Mouse (Mus musculus): ENCODE results near the gene Hras.

DNA sequence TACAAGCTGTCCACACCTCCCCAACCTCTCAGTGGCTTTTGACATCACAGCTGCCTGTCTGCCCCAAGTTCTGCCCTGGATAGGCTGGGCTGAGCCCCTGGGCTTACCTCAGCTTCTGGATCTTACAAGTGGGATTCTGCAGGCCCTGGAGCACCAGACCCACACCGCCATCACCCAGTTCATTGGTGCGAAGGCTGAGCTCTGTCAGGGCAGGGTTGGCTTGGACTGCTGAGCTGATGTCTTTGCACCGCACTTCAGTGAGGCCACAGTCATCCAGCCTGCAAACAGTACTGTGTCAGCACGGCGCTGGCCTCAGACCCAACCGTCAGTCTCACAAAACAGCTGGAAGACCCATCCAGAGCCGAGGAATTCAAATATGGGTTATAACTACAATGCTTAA is 29.4 kb downstream of the Hras start:
- TF ChIP-seq CTCF (IDR thresholded peaks at IDR 0.05; ENCODE audit: low read depth) (no peak), EP300 (IDR thresholded peaks at IDR 0.05; ENCODE audit: low read depth) (no peak)

Measured in liver, embryonic 14.5 days (tissue).